Mouse (Mus musculus) cortical plate, adult 2 months (tissue): Measurements from ENCODE around the gene Arid5b. TPM values are rescaled to one million over a fixed set of nuclear protein-coding genes. Genes with fewer than 3 reads are reported as not detected.
"Not testable (repeated sequence)": the region's sequence is repeated elsewhere in the genome, so short reads cannot be mapped to it uniquely, and the experiment has no call there.

ENCODE experiments used
- H3K27ac ChIP-seq: fragments of 200-500 bp; 2 replicates; pipeline ENCODE4 v1.5.1; 2012; ENCODE audit warnings: low read length, control low read depth, inconsistent platforms; ENCODE audit not compliant: insufficient read depth
- H3K4me1 ChIP-seq: fragments of 200-500 bp; 2 replicates; pipeline ENCODE4 v1.6.1; 2011; ENCODE audit warnings: low read length; ENCODE audit not compliant: control insufficient read depth, insufficient read depth
- H3K4me3 ChIP-seq: fragments of 200-500 bp; 2 replicates; pipeline ENCODE4 v1.5.1; 2011; ENCODE audit warnings: mild to moderate bottlenecking, low read length, control low read depth; ENCODE audit not compliant: insufficient read depth
- CTCF ChIP-seq: fragments of 200-500 bp; IDR thresholded peaks from 2 replicates; pipeline ENCODE4 v1.5.1; 2011; ENCODE audit warnings: mild to moderate bottlenecking, control low read depth, low read length; ENCODE audit not compliant: insufficient read depth; ENCODE audit errors: extremely low read depth
- POLR2A ChIP-seq: fragments of 200-500 bp; IDR thresholded peaks from 2 replicates; pipeline ENCODE4 v1.6.1; 2011; ENCODE audit warnings: mild to moderate bottlenecking, low read length, control low read depth; ENCODE audit not compliant: insufficient read depth; ENCODE audit errors: extremely low read depth
- polyA plus RNA-seq: library from polyadenylated mRNA; depleted of rRNA; stranded (reverse); fragments of >200 nt; gene quantifications from 2 replicates; pipeline ENCODE4 v1.2.3, GENCODE M21; 2012

The Arid5b gene
- polyA plus RNA-seq, 1 experiment, result 11.7 TPM

- Histone ChIP-seq H3K4me1 (peaks cover 5% of the 10 kb centered on the region; the same call in 1 of the 2 replicates), H3K4me3 (no peak overlapping the region), H3K27ac (no peak overlapping the region)
- TF ChIP-seq POLR2A (no peak), CTCF (no peak)
Observed at GRCm38 (mm10) chr10:68102566-68102965, 176.0 kb downstream of the Arid5b start.

- H3K4me3 ChIP-seq, result no peak overlapping the region
- no peak for TF ChIP-seq CTCF
- no peak for TF ChIP-seq POLR2A
- no peak overlapping the region for H3K27ac ChIP-seq
- peaks cover 5% of the 10 kb centered on the region; the same call in 1 of the 2 replicates for H3K4me1 ChIP-seq
Observed at GRCm38 (mm10) chr10:68101251-68101650, 177.3 kb downstream of the Arid5b start.

- TF ChIP-seq POLR2A, result no peak
- TF ChIP-seq CTCF, result no peak
- Histone ChIP-seq H3K4me1 (peaks cover 5% of the 10 kb centered on the region; the same call in 1 of the 2 replicates), H3K27ac (no peak overlapping the region), H3K4me3 (no peak overlapping the region)
Observed at GRCm38 (mm10) chr10:68100506-68100905, 178.0 kb downstream of the Arid5b start.

- H3K27ac ChIP-seq, H3K4me3 ChIP-seq, H3K4me1 ChIP-seq: not testable (repeated sequence)
Observed at GRCm38 (mm10) chr10:68099801-68100200, 178.7 kb downstream of the Arid5b start.

GRCm38 (mm10) chr10:68097821-68098675, 180.5 kb downstream of the Arid5b start:
- Histone ChIP-seq H3K27ac (no peak overlapping the region), H3K4me3 (no peak overlapping the region), H3K4me1 (no peaks in the 10 kb centered on the region)
- TF ChIP-seq CTCF (no peak), POLR2A (no peak)

GRCm38 (mm10) chr10:68096395-68096794, 182.1 kb downstream of the Arid5b start:
- H3K4me1 ChIP-seq, result no peaks in the 10 kb centered on the region
- H3K27ac ChIP-seq, result no peak overlapping the region
- TF ChIP-seq CTCF (no peak), POLR2A (no peak)
- no peak overlapping the region for H3K4me3 ChIP-seq

- Histone ChIP-seq H3K4me1 (no peaks in the 10 kb centered on the region), H3K4me3 (no peak overlapping the region), H3K27ac (no peak overlapping the region)
- TF ChIP-seq CTCF (no peak), POLR2A (no peak)
Observed at GRCm38 (mm10) chr10:68095136-68095535, 183.4 kb downstream of the Arid5b start.

- Histone ChIP-seq H3K27ac (no peak overlapping the region), H3K4me3 (no peak overlapping the region), H3K4me1 (no peaks in the 10 kb centered on the region)
- TF ChIP-seq POLR2A, result no peak
- TF ChIP-seq CTCF, result no peak
Observed at GRCm38 (mm10) chr10:68093496-68093895, 185.0 kb downstream of the Arid5b start.

- no peaks in the 10 kb centered on the region for H3K4me1 ChIP-seq
- no peak for TF ChIP-seq POLR2A
- TF ChIP-seq CTCF, result no peak
- no peak overlapping the region for H3K4me3 ChIP-seq
- H3K27ac ChIP-seq, result no peak overlapping the region
Observed at GRCm38 (mm10) chr10:68091840-68092239, 186.7 kb downstream of the Arid5b start.

- TF ChIP-seq POLR2A (no peak), CTCF (no peak)
- Histone ChIP-seq H3K4me1 (no peaks in the 10 kb centered on the region), H3K4me3 (no peak overlapping the region)
Observed at GRCm38 (mm10) chr10:68091011-68091410, 187.5 kb downstream of the Arid5b start.

More at GRCm38 (mm10) chr10:68091011-68091410, 187.5 kb downstream of the Arid5b start:
- H3K27ac ChIP-seq, result no peak overlapping the region
